Mouse (Mus musculus): ENCODE data around the gene Akap13. TPM values are rescaled to one million over a fixed set of nuclear protein-coding genes. Genes with fewer than 3 reads are reported as not detected.
A peak's percentile ranks its signal among the peaks of the same experiment; 100 is the strongest.

The Akap13 gene
- polyA plus RNA-seq, 1 experiment from 2014 or later = 42.6 TPM

- H3K27ac ChIP-seq = no peak overlapping the region
Measured at GRCm38 (mm10) chr7:75524789-75525569, 69.6 kb downstream of the Akap13 start.

DNA sequence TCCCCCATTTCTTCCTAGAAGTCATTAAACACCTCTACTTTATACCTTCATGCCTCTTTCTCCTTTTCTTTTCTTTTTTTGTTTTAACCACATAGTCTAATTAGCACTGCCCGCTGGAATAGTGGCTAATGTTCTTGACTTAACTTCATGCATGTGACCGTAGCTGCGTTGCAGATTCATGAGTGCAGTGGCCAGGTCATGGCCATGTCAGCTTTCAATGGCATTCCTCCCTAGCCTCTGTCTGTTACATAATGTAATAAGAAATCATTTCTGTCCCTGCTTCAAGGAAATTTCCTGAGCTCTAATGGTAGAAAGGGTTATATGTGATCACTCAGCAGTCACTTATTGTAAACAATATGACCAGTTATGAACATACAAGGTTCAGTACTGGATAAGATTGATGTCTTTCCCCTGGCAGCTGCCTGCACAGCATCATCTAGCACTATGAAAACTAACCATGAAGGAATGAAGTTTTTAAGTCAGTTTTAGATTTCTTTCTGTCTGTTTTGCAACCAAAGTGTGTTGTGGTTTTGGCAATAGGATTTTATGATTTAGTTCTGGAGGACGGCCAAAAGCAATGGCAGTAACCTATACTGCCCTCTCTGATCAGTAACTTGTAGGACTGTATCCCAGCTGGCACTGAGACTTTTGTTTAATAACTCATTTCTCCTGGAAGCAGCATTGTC lies 70.5 kb downstream of the Akap13 start:
- no peak overlapping the region for H3K27ac ChIP-seq

More at GRCm38 (mm10) chr7:75524789-75525569, 69.6 kb downstream of the Akap13 start:
- no peak for ATAC-seq (ENCODE audit: insufficient number of reproducible peaks, low FRiP score, low TSS enrichment, low read depth)
- H3K9me3 ChIP-seq = no peaks in the 10 kb centered on the region
- peaks cover 30% of the 10 kb centered on the region for H3K4me1 ChIP-seq
- H3K9ac ChIP-seq = no peak overlapping the region
- H3K36me3 ChIP-seq = no peaks in the 10 kb centered on the region
- no peak overlapping the region for H3K4me2 ChIP-seq
- H3K27me3 ChIP-seq = no peaks in the 10 kb centered on the region
- no peak overlapping the region for H3K4me3 ChIP-seq

DNA sequence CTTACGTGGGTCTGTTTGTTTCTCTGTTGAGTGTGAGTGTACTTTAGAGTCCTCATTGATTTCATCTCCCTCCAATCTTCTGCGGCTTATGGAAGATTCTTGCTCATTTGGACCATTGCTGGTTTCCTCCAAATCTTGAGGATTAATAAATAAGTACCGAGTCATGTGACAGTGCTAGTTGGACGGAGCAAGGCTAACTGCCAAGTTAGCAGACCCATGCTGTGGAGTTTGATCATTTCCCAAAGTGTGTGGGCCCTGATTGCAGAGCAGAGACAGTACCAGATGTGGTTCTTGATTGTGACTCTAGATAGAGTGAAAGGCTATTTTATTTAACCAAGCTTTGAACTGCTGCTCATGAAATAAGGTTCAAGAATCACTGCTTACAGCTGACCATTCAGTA lies 73.4 kb downstream of the Akap13 start:
- Histone ChIP-seq H3K27me3 (no peaks in the 10 kb centered on the region), H3K36me3 (no peaks in the 10 kb centered on the region), H3K9ac (no peak overlapping the region), H3K9me3 (no peaks in the 10 kb centered on the region), H3K4me2 (no peak overlapping the region), H3K27ac (no peak overlapping the region), H3K4me1 (peaks cover 30% of the 10 kb centered on the region), H3K4me3 (no peak overlapping the region)
- no peak for ATAC-seq (ENCODE audit: insufficient number of reproducible peaks, low FRiP score, low TSS enrichment, low read depth)
- WGBS = 77% methylated on average over 4 of the region's 4 CpGs

More for the DNA sequence above, 70.5 kb downstream of the Akap13 start:
- Histone ChIP-seq H3K9me3 (no peaks in the 10 kb centered on the region), H3K27me3 (no peaks in the 10 kb centered on the region), H3K4me2 (no peak overlapping the region), H3K4me3 (no peak overlapping the region), H3K36me3 (no peaks in the 10 kb centered on the region), H3K4me1 (peaks cover 30% of the 10 kb centered on the region), H3K9ac (no peak overlapping the region)
- WGBS = 35% methylated on average over 4 of the region's 4 CpGs
- no peak for ATAC-seq (ENCODE audit: insufficient number of reproducible peaks, low FRiP score, low TSS enrichment, low read depth)

DNA sequence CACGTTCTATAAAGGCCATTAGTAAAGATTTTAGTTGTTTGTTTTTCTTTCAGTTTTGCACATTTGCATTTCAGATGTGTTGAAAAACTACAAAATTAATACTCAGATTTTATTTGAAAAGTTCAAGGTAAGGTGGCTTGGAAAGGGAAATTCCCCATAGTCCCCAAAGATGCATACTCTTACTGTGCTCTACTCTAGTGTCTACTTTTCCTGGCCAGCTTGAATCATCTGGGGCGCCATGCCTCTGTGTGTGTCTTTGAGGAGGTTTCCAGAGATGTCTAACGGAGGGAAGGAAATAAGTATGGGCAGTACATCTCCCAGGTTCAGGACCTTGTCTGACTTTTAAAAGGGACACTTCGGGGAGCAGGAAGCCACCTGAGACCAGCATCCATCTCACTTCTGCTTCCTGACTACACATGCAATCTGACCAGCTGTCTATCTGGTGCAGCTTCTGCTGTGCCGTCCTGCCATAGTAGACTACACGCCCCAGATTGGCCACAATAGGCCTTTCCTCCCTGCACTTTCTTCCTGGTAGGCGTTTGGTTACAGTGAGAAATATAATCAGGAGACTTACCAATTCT lies 74.6 kb downstream of the Akap13 start:
- Histone ChIP-seq H3K36me3 (0 out of 2 replicates have a peak, but pooled peaks cover 1% of the 10 kb centered on the region), H3K9ac (no peak overlapping the region), H3K4me2 (no peak overlapping the region), H3K4me1 (peaks cover 28% of the 10 kb centered on the region), H3K27ac (peak overlapping the region; percentile 27; the same call in 1 of the 2 replicates), H3K9me3 (no peaks in the 10 kb centered on the region), H3K4me3 (no peak overlapping the region), H3K27me3 (no peaks in the 10 kb centered on the region)
- WGBS = 84% methylated on average over 7 of the region's 7 CpGs
- no peak for ATAC-seq (ENCODE audit: insufficient number of reproducible peaks, low FRiP score, low TSS enrichment, low read depth)

DNA sequence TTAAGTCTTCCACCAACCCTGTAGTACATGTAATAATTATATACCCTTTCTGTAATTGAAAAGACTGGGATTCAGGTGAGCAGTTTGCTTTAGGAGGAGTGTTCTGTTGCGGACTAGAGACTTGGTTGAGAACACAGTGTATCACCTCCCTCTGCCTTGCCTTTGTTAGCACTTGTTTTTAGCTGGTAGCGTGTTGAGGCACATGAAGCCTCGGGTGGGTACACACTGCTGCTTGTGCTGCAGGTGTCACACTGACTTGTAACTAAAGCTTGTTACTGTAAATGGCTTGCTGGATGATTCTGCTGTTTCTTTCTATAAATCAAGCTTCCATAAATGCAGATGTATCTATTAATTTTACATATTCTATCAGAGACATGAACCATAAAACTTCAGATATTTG lies 75.3 kb downstream of the Akap13 start:
- WGBS = 75% methylated on average over 3 of the region's 3 CpGs
- no peak overlapping the region for H3K4me3 ChIP-seq
- ATAC-seq (ENCODE audit: insufficient number of reproducible peaks, low FRiP score, low TSS enrichment, low read depth) = no peak

GRCm38 (mm10) chr7:75533079-75533478 lies 77.7 kb downstream of the Akap13 start:
- Histone ChIP-seq H3K27ac (no peak overlapping the region), H3K36me3 (0 out of 2 replicates have a peak, but pooled peaks cover 7% of the 10 kb centered on the region), H3K9ac (no peak overlapping the region), H3K9me3 (no peaks in the 10 kb centered on the region), H3K4me1 (peaks cover 8% of the 10 kb centered on the region; the same call in 1 of the 2 replicates), H3K27me3 (no peaks in the 10 kb centered on the region), H3K4me2 (no peak overlapping the region), H3K4me3 (no peak overlapping the region)
- no peak for ATAC-seq (ENCODE audit: insufficient number of reproducible peaks, low FRiP score, low TSS enrichment, low read depth)
- WGBS = 68% methylated on average over 5 of the region's 5 CpGs

More for the DNA sequence above, 75.3 kb downstream of the Akap13 start:
- H3K4me2 ChIP-seq = no peak overlapping the region
- H3K4me1 ChIP-seq = peaks cover 27% of the 10 kb centered on the region
- no peaks in the 10 kb centered on the region for H3K27me3 ChIP-seq
- H3K36me3 ChIP-seq = 0 out of 2 replicates have a peak, but pooled peaks cover 7% of the 10 kb centered on the region
- no peaks in the 10 kb centered on the region for H3K9me3 ChIP-seq
- H3K9ac ChIP-seq = no peak overlapping the region
- no peak overlapping the region for H3K27ac ChIP-seq

DNA sequence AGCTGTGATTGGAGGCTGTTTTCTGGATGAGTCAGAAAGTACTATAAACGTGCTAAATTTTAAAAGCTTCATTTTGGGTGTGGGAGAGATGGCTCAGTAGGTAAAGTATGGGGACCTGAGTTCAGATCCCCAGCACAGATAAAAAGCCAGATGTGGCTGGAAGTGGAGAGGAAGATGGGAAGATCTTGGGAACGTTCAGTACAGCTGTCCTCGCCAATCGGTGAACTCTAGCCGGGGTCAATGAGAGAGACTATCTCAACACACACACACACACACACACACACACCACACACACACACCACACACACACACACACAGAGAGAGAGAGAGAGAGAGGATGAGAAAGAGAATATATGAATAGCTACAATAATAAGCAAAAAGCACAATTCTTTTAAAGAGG lies 81.0 kb downstream of the Akap13 start:
- WGBS = 80% methylated on average over 5 of the region's 5 CpGs
- no peak overlapping the region for H3K27ac ChIP-seq
- H3K36me3 ChIP-seq = 0 out of 2 replicates have a peak, but pooled peaks cover 7% of the 10 kb centered on the region
- no peak overlapping the region for H3K4me3 ChIP-seq
- H3K27me3 ChIP-seq = no peaks in the 10 kb centered on the region
- H3K4me2 ChIP-seq = no peak overlapping the region
- no peak overlapping the region for H3K9ac ChIP-seq
- 0 out of 2 replicates have a peak, but pooled peaks cover 3% of the 10 kb centered on the region for H3K4me1 ChIP-seq
- no peaks in the 10 kb centered on the region for H3K9me3 ChIP-seq
- ATAC-seq (ENCODE audit: insufficient number of reproducible peaks, low FRiP score, low TSS enrichment, low read depth) = no peak

DNA sequence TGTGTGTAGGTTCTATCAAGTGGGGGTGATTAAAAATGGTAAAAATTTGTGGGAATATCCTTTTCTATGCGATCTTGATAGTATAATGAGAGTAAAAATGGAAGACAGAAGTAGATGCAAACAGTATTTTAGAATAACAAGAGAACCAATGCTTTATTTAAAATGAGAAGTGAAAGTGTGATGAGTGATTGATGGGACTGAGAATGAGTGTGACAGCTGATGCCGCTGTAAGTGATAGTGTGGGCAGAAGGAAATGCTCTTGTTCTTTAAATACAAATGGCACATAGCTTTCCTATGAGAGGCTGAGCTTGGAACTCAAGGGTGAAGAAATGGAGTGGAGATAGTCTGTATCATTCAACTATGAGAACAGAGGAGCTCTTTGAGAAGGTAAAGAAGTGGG lies 82.2 kb downstream of the Akap13 start:
- H3K27ac ChIP-seq = no peak overlapping the region
- H3K36me3 ChIP-seq = 0 out of 2 replicates have a peak, but pooled peaks cover 7% of the 10 kb centered on the region
- no peak overlapping the region for H3K4me3 ChIP-seq
- 82% methylated on average over 2 of the region's 2 CpGs for WGBS
- 0 out of 2 replicates have a peak, but pooled peaks cover 3% of the 10 kb centered on the region for H3K4me1 ChIP-seq
- no peak overlapping the region for H3K9ac ChIP-seq
- H3K9me3 ChIP-seq = no peaks in the 10 kb centered on the region
- H3K4me2 ChIP-seq = no peak overlapping the region
- no peaks in the 10 kb centered on the region for H3K27me3 ChIP-seq
- ATAC-seq (ENCODE audit: insufficient number of reproducible peaks, low FRiP score, low TSS enrichment, low read depth) = no peak

DNA sequence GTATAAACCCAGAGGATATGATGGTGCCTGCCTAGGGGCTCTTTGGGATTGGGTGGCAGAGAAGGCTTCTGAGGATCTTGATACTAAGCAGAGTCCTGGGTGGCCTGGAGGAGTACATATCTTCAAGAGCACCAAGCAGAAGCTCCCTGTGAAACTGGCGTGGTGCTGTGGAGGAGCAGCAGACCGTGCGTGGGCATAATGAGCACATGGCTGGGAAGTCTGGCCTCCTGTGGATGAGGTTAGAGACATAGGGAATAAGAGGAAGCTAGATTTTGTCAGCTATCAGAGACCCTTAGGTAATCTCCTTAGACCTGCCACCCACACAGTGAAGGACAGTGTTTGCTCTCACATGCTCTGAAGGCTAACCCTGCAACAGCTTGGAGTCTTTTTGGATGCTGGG lies 83.2 kb downstream of the Akap13 start:
- no peak overlapping the region for H3K9ac ChIP-seq
- H3K4me1 ChIP-seq = 0 out of 2 replicates have a peak, but pooled peaks cover 3% of the 10 kb centered on the region
- no peak overlapping the region for H3K4me3 ChIP-seq
- H3K27me3 ChIP-seq = no peaks in the 10 kb centered on the region
- no peak overlapping the region for H3K27ac ChIP-seq
- no peak overlapping the region for H3K4me2 ChIP-seq
- 87% methylated on average over 3 of the region's 3 CpGs for WGBS
- H3K36me3 ChIP-seq = 0 out of 2 replicates have a peak, but pooled peaks cover 7% of the 10 kb centered on the region
- no peak for ATAC-seq (ENCODE audit: insufficient number of reproducible peaks, low FRiP score, low TSS enrichment, low read depth)
- no peaks in the 10 kb centered on the region for H3K9me3 ChIP-seq

- 85% methylated on average over 3 of the region's 3 CpGs for WGBS
- Histone ChIP-seq H3K27me3 (no peaks in the 10 kb centered on the region), H3K4me2 (no peak overlapping the region), H3K4me1 (0 out of 2 replicates have a peak, but pooled peaks cover 3% of the 10 kb centered on the region), H3K4me3 (no peak overlapping the region), H3K9ac (no peak overlapping the region), H3K27ac (no peak overlapping the region), H3K9me3 (no peaks in the 10 kb centered on the region), H3K36me3 (0 out of 2 replicates have a peak, but pooled peaks cover 7% of the 10 kb centered on the region)
- no peak for ATAC-seq (ENCODE audit: insufficient number of reproducible peaks, low FRiP score, low TSS enrichment, low read depth)
Measured at GRCm38 (mm10) chr7:75539168-75539567, 83.8 kb downstream of the Akap13 start.

GRCm38 (mm10) chr7:75549856-75550255 lies 94.5 kb downstream of the Akap13 start:
- H3K4me3 ChIP-seq = no peak overlapping the region
- H3K27me3 ChIP-seq = no peaks in the 10 kb centered on the region
- no peak overlapping the region for H3K27ac ChIP-seq
- H3K4me2 ChIP-seq = no peak overlapping the region
- peaks cover 14% of the 10 kb centered on the region for H3K4me1 ChIP-seq
- H3K9me3 ChIP-seq = no peaks in the 10 kb centered on the region
- WGBS = 49% methylated on average over 3 of the region's 3 CpGs
- no peak overlapping the region for H3K9ac ChIP-seq
- ATAC-seq (ENCODE audit: insufficient number of reproducible peaks, low FRiP score, low TSS enrichment, low read depth) = no peak
- no peaks in the 10 kb centered on the region for H3K36me3 ChIP-seq
